In the genomic region with DNA sequence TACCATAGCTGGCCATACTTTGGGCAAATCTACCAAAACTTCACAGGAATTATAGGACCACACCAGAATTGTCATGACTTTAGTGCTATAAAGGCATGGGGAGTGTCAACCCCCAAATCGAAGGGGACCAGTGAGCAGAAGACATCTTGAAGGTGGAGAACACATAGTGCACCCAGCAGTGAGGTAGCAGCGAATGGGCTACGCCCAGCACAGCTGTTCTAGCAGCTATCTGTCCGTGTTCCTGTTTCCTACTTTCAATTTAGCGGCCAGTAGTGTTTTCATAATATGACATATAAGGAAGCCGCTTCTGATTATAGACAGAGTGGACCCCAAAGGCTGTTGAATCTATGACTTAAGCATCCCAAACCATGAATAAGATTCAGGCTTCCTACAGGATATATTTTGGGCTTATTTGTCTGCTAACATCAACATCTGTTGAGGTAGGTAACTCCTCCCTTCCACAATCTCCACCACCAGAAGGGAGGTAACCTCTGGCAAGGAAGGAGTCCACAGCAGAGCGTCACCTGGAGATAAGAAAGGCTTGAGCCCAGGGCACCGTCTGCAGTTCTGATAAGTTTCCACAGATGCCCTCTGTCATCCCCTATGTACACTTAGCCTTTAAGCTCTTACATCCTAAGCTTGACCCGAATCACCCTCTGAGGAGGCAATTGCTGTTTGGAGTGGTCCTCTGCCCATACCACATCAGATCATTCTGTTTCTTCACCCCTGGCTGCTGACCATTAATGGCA, we compare ENCODE assay signal across 10 mouse cellular contexts. TPM values are rescaled to one million over a fixed set of nuclear protein-coding genes. Genes with fewer than 3 reads are reported as not detected.
DNase-seq lines count a peak whose midpoint lies in the region; ATAC-seq and TF ChIP-seq lines count a peak whose summit lies in the region.
"Had no signal": no experiment of that assay in that cellular context is flagged by ENCODE, and none has a peak within 500 bp of the region (broad histone marks: within the 10 kb centered on the region; RNA-seq: fewer than 3 reads in every experiment).

No protein-coding gene starts in this region.

- H3K27me3 ChIP-seq in small intestine, adult 2 months (ENCODE audit: control insufficient read depth, insufficient read depth, low read length), result no peaks in the 10 kb centered on the region
- H3K27me3 ChIP-seq: neural tube, embryonic 12.5 days had no signal

- H3K4me1 ChIP-seq in small intestine, adult 2 months (ENCODE audit: control insufficient read depth, insufficient read depth, insufficient read length, low read length), result peaks cover 26% of the 10 kb centered on the region; the same call in 1 of the 2 replicates
- H3K4me1 ChIP-seq: neural tube, embryonic 12.5 days had no signal

- 46% methylated on average over 9 of the region's 9 CpGs for WGBS in small intestine, adult 2 months

- no peaks in the 10 kb centered on the region for H3K36me3 ChIP-seq in small intestine, adult 2 months (ENCODE audit: control insufficient read depth, insufficient read depth, low read length)
- H3K36me3 ChIP-seq: neural tube, embryonic 12.5 days had no signal

- TF ChIP-seq CTCF in gastrocnemius, adult 2 months (IDR thresholded peaks at IDR 0.05), result no peak
- no peak for TF ChIP-seq CTCF in small intestine, adult 2 months (IDR thresholded peaks at IDR 0.05; ENCODE audit: extremely low read depth, insufficient read length, insufficient replicate concordance, low read depth, low read length)

- TF ChIP-seq POLR2A in small intestine, adult 2 months (IDR thresholded peaks at IDR 0.05; ENCODE audit: low read depth, low read length), result no peak

- no peak for DNase-seq in gastrocnemius, adult 2 months
- DNase-seq in gastrocnemius, postnatal 14 days, result no peak
- peak; percentile 56 for DNase-seq in induced T-regulatory cell, adult 2 months (ENCODE audit: low read depth)
- DNase-seq in ovary, postnatal 10 days (ENCODE audit: low spot score), result no peak
- no peak for DNase-seq in cerebellum, adult 9-10 months
- DNase-seq in left cerebral cortex, postnatal 14 days (ENCODE audit: low spot score in 2 of 2), result no peak
- DNase-seq: kidney, postnatal 10 days had no signal

- intact Hi-C loops in gastrocnemius, adult 2 months (cut with DNase I), result no loop called here
- intact Hi-C loops in gastrocnemius, postnatal 14 days (cut with DNase I; ENCODE audit: low total_unique reads), result no loop called here
- intact Hi-C loops in left cerebral cortex, postnatal 14 days (cut with DNase I), result no loop called here

- peak overlapping the region; percentile 71 for H3K27ac ChIP-seq in gastrocnemius, adult 2 months
- peak overlapping the region; percentile 33 for H3K27ac ChIP-seq in small intestine, adult 2 months (ENCODE audit: insufficient read depth, low read depth, low read length)
- H3K27ac ChIP-seq: neural tube, embryonic 12.5 days had no signal

- H3K4me3 ChIP-seq in gastrocnemius, adult 2 months, result no peak overlapping the region
- no peak overlapping the region for H3K4me3 ChIP-seq in small intestine, adult 2 months (ENCODE audit: low read depth, low read length)
- H3K4me3 ChIP-seq: neural tube, embryonic 12.5 days had no signal

- peak; percentile 51 for ATAC-seq in activated CD4-positive, CD25-positive, alpha-beta regulatory T cell, adult 4 months

RNA-seq across cellular contexts. Expression of a gene that starts 19.4 kb away (rescaled TPM):
- total RNA-seq in gastrocnemius, adult 2 months (2021), result 10 to 100 TPM; 72.9 to 83.5 TPM
- 10 to 100 TPM; 53.2 to 58.7 TPM for total RNA-seq in gastrocnemius, postnatal 14 days (2021)
- 10 to 100 TPM; 18.4 to 21.0 TPM for polyA plus RNA-seq in activated CD4-positive, CD25-positive, alpha-beta regulatory T cell, adult 4 months (2017; shearing (Covaris generic))
- polyA plus RNA-seq in small intestine, adult 2 months (2012; rRNA removed), result 10.2 and 13.0 TPM in 2 replicates
- total RNA-seq in left cerebral cortex, postnatal 14 days (2021), result 100 to 1,000 TPM; 186 to 202 TPM

RNA-seq across cellular contexts. Expression of a gene that starts 19.5 kb away (rescaled TPM):
- total RNA-seq in gastrocnemius, adult 2 months (2021), result 100 to 1,000 TPM; 130 to 145 TPM
- total RNA-seq in gastrocnemius, postnatal 14 days (2021), result 10 to 100 TPM; 78.1 to 80.1 TPM
- 10 to 100 TPM in 1 of 2 experiments, 1 to 10 TPM in 1; 8.3 to 11.7 TPM for polyA plus RNA-seq in activated CD4-positive, CD25-positive, alpha-beta regulatory T cell, adult 4 months (2017; shearing (Covaris generic))
- polyA plus RNA-seq in small intestine, adult 2 months (2012; rRNA removed), result 2.6 and 6.2 TPM in 2 replicates
- 10 to 100 TPM; 62.2 to 81.1 TPM for total RNA-seq in left cerebral cortex, postnatal 14 days (2021)
